Mouse (Mus musculus) embryonic fibroblast, embryonic 13.5 days (primary cell): ENCODE measurements around the gene Ntn5.

Source experiments
- CTCF ChIP-seq: IDR thresholded peaks from 2 replicates; pipeline ENCODE4 v1.5.1; 2011; ENCODE audit warnings: mild to moderate bottlenecking, control low read depth, low read length, moderate library complexity, borderline replicate concordance; ENCODE audit not compliant: insufficient read depth
- POLR2A ChIP-seq: IDR thresholded peaks from 2 replicates; pipeline ENCODE4 v1.6.1; 2011; ENCODE audit warnings: low read depth, mild to moderate bottlenecking, control low read depth, low read length, moderate library complexity

- TF ChIP-seq CTCF, result no peak
- no peak for TF ChIP-seq POLR2A
Measured at GRCm38 (mm10) chr7:45686841-45687240, 3.0 kb downstream of the Ntn5 start.
